Mouse (Mus musculus): ENCODE measurements around the gene Nat8f6. TPM values are rescaled to one million over a fixed set of nuclear protein-coding genes. Genes with fewer than 3 reads are reported as not detected.
"Not testable (repeated sequence)": the region's sequence is repeated elsewhere in the genome, so short reads cannot be mapped to it uniquely, and the experiment has no call there.

The Nat8f6 gene
- polyA plus RNA-seq (2014; fragmentation: Nextera tagmentation; extraction: Ambion mirVana): not detected in 2 replicates

DNA sequence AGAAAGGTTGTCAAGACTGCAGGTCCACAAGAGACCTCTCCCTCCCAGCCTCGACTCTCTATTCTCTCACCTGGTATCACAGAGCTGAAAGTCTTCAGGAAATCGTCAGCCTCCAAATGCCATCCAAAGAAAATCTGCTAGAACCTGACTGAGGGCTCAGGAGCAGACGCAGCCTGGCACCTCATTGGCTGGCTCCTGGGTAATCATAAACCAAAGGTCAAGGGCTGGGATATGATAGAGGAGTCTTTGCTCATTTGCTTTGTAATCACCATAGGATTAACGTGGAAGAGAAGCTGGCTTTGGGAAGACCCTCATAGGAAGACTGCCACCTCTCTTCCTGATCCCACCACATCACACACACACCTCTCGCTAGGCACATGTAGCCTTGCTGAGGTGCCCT lies at the start of gene Nat8f6, which contains the start of gene Nat8f5:
Gene Nat8f6, minus strand, starts transcription at position 118 of the 400 bp plus-strand sequence.
Gene Nat8f5, minus strand, starts transcription at position 136 of the 400 bp plus-strand sequence.
- H3K4me1 ChIP-seq (ENCODE audit: control insufficient read depth, insufficient read depth, low read length): no peaks in the 10 kb centered on the region
- H3K4me2 ChIP-seq (ENCODE audit: low read depth, low read length): no peak within 1 kb of the TSS
- H3K27ac ChIP-seq (replicated peaks; ENCODE audit: low read depth, low read length): no peak within 1 kb of the TSS
- no peak for ATAC-seq (ENCODE audit: low read depth)
- no peak within 1 kb of the TSS for H3K4me3 ChIP-seq (ENCODE audit: low read depth, low read length)
- no peak for DNase-seq (ENCODE audit: low spot score)
- H3K27me3 ChIP-seq (replicated peaks; ENCODE audit: control insufficient read depth, insufficient read depth, low read length): no peaks in the 10 kb centered on the region
- WGBS: 94% methylated on average over 5 of the region's 5 CpGs
- no peaks in the 10 kb centered on the region for H3K36me3 ChIP-seq (ENCODE audit: control insufficient read depth, insufficient read depth, low read length)
- H3K9ac ChIP-seq (ENCODE audit: low read depth, low read length): no peak within 1 kb of the TSS
- no peaks in the 10 kb centered on the region for H3K9me3 ChIP-seq (ENCODE audit: control insufficient read depth, low read length)

DNA sequence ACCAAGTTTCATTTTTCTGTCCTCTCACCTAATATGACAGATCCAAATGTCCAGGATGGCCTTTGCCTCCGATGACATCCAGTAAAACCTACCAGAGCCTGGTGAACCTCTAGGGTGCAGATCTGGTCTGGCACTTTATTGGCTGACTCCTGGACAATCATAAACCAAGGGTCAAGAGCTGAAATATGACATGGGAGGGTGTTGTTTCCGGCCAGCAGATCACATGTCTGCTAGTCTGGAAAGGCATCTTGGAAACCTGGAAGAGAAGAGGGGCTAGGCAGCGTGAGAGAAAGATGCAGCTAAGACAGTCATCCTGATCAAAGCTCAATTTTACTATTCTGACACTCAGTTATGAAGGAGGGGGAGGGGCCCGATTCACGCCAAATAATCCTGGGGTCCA lies 48.3 kb upstream of the Nat8f6 start, which contains the start of gene Nat8f2:
Gene Nat8f2, minus strand, starts transcription at position 153 of the 400 bp plus-strand sequence.
- H3K27ac ChIP-seq (replicated peaks; ENCODE audit: low read depth, low read length); DNase-seq (ENCODE audit: low spot score); H3K4me1 ChIP-seq (ENCODE audit: control insufficient read depth, insufficient read depth, low read length); ATAC-seq (ENCODE audit: low read depth); H3K36me3 ChIP-seq (ENCODE audit: control insufficient read depth, insufficient read depth, low read length); H3K4me3 ChIP-seq (ENCODE audit: low read depth, low read length); H3K4me2 ChIP-seq (ENCODE audit: low read depth, low read length); H3K27me3 ChIP-seq (replicated peaks; ENCODE audit: control insufficient read depth, insufficient read depth, low read length); H3K9ac ChIP-seq (ENCODE audit: low read depth, low read length); H3K9me3 ChIP-seq (ENCODE audit: control insufficient read depth, low read length): not testable (repeated sequence)
- 81% methylated on average over 5 of the region's 5 CpGs for WGBS

DNA sequence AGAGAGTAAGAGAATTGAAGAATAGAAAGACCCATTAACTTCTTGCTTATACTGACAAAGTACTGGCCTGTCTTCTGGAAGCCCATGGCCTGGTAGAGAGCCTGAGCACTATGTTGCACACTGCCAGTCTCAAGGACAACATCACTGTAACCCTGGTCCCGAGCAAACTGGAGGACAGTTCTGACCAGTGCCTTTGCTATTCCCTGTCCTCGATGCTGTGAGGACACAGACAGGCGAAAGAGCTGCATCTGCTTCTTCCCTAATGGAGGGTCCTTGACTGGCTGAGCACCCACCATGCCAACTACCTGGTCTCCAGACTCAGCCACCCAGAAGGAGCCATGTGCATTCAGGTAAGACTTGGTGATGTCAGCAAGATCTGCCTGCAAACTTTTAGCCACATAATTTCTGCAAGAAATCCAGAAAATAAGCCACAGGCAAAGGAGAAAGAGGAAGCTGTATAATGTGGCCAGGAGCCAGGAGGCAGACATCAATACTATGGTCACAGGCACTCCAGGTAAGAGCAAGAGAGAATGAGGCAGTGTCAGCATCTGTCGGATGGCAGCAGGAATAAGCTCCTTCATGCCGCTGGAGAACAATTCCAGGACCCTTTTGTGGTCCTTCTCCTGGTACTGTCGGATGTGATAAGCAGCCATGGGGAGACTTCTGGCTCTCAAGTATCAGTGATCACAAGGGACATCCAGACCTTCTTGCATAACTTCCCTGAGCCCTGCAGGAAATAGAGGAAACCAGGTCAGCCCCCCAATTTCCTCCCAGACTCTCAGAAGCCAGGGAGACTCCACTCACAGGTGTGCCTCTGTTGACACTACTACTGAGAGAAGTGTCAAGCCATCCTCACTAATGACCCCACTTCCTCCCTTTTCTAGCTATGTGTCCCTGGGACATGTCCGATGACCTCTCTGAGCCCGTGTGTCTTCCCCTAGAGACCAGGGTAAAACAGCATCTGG lies 47.3 kb upstream of the Nat8f6 start:
- 66% methylated on average over 8 of the region's 8 CpGs for WGBS
- no peaks in the 10 kb centered on the region for H3K9me3 ChIP-seq (ENCODE audit: control insufficient read depth, low read length)
- H3K27me3 ChIP-seq (replicated peaks; ENCODE audit: control insufficient read depth, insufficient read depth, low read length): no peaks in the 10 kb centered on the region
- H3K27ac ChIP-seq (replicated peaks; ENCODE audit: low read depth, low read length): no peak overlapping the region
- DNase-seq (ENCODE audit: low spot score) (no peak), ATAC-seq (ENCODE audit: low read depth) (no peak)
- no peak overlapping the region for H3K9ac ChIP-seq (ENCODE audit: low read depth, low read length)
- H3K36me3 ChIP-seq (ENCODE audit: control insufficient read depth, insufficient read depth, low read length): no peaks in the 10 kb centered on the region
- no peak overlapping the region for H3K4me3 ChIP-seq (ENCODE audit: low read depth, low read length)
- no peaks in the 10 kb centered on the region for H3K4me1 ChIP-seq (ENCODE audit: control insufficient read depth, insufficient read depth, low read length)
- no peak overlapping the region for H3K4me2 ChIP-seq (ENCODE audit: low read depth, low read length)

DNA sequence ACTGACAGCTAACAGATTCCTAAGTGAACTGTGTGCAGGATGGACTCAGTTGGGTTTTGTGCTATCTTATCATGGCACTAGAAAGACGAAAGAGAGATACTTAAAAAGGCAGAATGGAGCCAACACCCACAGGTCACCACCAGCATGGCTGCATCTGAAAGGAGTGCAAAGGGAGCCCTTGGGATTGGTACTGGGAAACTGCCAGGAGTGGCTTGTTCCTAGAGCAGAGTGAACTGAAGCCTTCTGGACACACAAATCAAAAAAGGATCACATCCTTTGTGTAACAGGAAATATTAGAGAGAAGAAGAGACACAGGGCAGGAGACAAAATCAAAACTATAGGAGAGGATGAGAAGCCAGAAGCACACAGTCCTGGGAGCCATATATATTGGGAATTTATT lies 46.2 kb upstream of the Nat8f6 start:
- 67% methylated on average over 1 of the region's 1 CpGs for WGBS

DNA sequence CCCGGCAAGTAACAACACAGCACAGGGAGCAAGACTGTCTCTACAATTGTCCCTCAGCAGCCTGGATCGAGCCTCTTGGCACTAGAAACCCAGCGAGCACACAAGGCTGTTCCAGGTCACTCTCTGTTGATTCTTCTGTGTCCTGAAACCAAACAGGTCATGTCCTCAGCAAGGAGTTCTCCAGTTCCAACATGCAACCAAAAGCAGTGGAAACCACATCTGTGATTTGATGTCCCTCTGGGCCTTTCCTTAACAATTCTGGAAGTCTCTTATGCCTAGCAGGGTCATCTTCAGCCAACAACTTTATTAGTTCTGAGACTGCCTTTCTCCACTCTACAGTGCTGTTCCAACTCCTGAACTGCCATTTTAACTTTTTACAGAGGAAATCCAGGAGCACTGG lies 45.4 kb upstream of the Nat8f6 start:
- not testable (repeated sequence) for H3K36me3 ChIP-seq (ENCODE audit: control insufficient read depth, insufficient read depth, low read length); H3K4me2 ChIP-seq (ENCODE audit: low read depth, low read length); H3K27ac ChIP-seq (replicated peaks; ENCODE audit: low read depth, low read length); H3K27me3 ChIP-seq (replicated peaks; ENCODE audit: control insufficient read depth, insufficient read depth, low read length); H3K9me3 ChIP-seq (ENCODE audit: control insufficient read depth, low read length); DNase-seq (ENCODE audit: low spot score); H3K4me1 ChIP-seq (ENCODE audit: control insufficient read depth, insufficient read depth, low read length); H3K9ac ChIP-seq (ENCODE audit: low read depth, low read length); ATAC-seq (ENCODE audit: low read depth); H3K4me3 ChIP-seq (ENCODE audit: low read depth, low read length)
- WGBS: 84% methylated on average over 3 of the region's 3 CpGs

More for the DNA sequence above, 46.2 kb upstream of the Nat8f6 start:
- H3K27ac ChIP-seq (replicated peaks; ENCODE audit: low read depth, low read length); H3K9me3 ChIP-seq (ENCODE audit: control insufficient read depth, low read length); ATAC-seq (ENCODE audit: low read depth); H3K4me1 ChIP-seq (ENCODE audit: control insufficient read depth, insufficient read depth, low read length); H3K4me3 ChIP-seq (ENCODE audit: low read depth, low read length); H3K27me3 ChIP-seq (replicated peaks; ENCODE audit: control insufficient read depth, insufficient read depth, low read length); DNase-seq (ENCODE audit: low spot score); H3K4me2 ChIP-seq (ENCODE audit: low read depth, low read length); H3K36me3 ChIP-seq (ENCODE audit: control insufficient read depth, insufficient read depth, low read length); H3K9ac ChIP-seq (ENCODE audit: low read depth, low read length): not testable (repeated sequence)

DNA sequence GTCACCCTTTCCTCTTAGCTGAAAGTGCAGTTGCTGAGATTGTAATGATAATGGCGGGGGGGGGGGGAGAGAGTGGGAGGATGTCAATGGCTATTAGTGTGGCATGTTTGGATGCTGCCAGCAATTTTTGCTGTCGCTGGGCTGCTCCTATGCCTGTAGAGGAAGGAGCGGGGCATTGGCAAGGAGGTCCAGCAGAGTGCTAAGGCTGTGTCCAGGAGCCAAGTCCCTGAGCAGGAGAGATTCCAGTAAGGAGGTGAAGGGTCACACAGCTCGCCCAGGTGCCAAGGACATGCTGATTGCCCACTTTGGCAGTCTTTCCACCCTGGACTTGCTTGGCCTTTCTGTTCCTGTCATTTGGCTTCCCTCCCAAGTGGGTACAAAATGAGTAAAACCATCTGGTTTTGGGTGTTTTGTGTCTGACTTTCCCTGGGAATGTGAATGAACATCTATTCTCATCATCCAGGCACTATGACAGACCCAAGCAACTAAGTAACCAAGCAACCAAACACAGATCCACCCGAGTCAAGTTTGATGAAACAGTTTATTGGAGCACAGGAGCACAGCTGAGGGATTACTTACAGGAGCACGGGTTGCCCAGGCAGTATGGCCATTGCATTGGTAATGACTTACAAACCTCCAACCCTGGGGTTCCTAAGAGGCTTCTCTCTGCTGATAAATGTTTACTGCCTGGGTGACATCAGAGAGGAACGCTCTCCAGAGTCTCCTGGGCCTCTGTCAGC lies 44.3 kb upstream of the Nat8f6 start:
- not testable (repeated sequence) for H3K4me1 ChIP-seq (ENCODE audit: control insufficient read depth, insufficient read depth, low read length); H3K4me2 ChIP-seq (ENCODE audit: low read depth, low read length); H3K36me3 ChIP-seq (ENCODE audit: control insufficient read depth, insufficient read depth, low read length); DNase-seq (ENCODE audit: low spot score); ATAC-seq (ENCODE audit: low read depth); H3K27ac ChIP-seq (replicated peaks; ENCODE audit: low read depth, low read length); H3K4me3 ChIP-seq (ENCODE audit: low read depth, low read length); H3K27me3 ChIP-seq (replicated peaks; ENCODE audit: control insufficient read depth, insufficient read depth, low read length); H3K9ac ChIP-seq (ENCODE audit: low read depth, low read length); H3K9me3 ChIP-seq (ENCODE audit: control insufficient read depth, low read length)
- 78% methylated on average over 6 of the region's 7 CpGs for WGBS

DNA sequence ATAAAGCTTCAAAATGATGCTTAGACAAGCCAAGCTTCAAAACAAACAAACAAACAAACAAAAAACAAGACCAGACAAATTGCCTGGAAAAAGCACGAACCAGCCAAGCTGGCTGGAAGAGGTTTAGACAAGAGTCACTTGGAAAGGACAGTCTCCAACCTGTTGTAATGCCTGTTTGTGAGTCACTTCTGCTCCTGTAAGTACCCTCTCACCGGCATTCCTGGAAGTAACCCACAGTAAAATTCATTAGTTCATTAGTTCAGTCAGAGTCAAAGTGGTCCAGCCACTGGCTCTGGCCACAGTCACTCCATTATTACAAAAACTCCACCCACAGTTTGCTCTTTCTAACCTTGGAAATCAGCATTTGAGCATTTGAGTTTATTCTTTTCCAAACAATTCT lies 43.1 kb upstream of the Nat8f6 start:
- DNase-seq (ENCODE audit: low spot score): no peak
- no peak overlapping the region for H3K4me2 ChIP-seq (ENCODE audit: low read depth, low read length)
- no peaks in the 10 kb centered on the region for H3K36me3 ChIP-seq (ENCODE audit: control insufficient read depth, insufficient read depth, low read length)
- H3K4me1 ChIP-seq (ENCODE audit: control insufficient read depth, insufficient read depth, low read length): no peaks in the 10 kb centered on the region
- H3K9me3 ChIP-seq (ENCODE audit: control insufficient read depth, low read length): no peaks in the 10 kb centered on the region
- no peak overlapping the region for H3K9ac ChIP-seq (ENCODE audit: low read depth, low read length)
- no peak overlapping the region for H3K4me3 ChIP-seq (ENCODE audit: low read depth, low read length)
- no peak for ATAC-seq (ENCODE audit: low read depth)
- H3K27ac ChIP-seq (replicated peaks; ENCODE audit: low read depth, low read length): no peak overlapping the region
- H3K27me3 ChIP-seq (replicated peaks; ENCODE audit: control insufficient read depth, insufficient read depth, low read length): no peaks in the 10 kb centered on the region
- 92% methylated on average over 2 of the region's 2 CpGs for WGBS

DNA sequence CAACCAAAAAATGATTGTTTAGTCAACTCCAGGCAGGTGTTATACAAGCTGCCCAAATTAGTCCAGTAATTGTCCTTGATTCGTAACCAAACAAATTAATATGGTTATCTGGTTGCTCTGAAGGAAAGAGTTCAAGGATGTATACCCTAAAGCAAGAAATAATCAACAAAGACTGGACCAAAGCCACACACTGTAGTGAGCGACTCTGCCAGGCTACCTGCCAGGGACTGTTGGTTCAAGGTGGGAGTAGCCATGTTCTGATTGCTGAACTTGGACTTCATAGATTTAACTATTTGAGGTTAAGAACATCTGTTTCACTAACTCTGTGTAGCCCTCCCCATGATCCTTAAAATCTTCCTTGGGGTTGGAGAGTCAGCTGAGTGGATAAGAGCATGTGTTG lies 42.4 kb upstream of the Nat8f6 start:
- ATAC-seq (ENCODE audit: low read depth) (no peak), DNase-seq (ENCODE audit: low spot score) (no peak)
- Histone ChIP-seq H3K9ac (ENCODE audit: low read depth, low read length) (no peak overlapping the region), H3K27me3 (replicated peaks; ENCODE audit: control insufficient read depth, insufficient read depth, low read length) (no peaks in the 10 kb centered on the region), H3K4me3 (ENCODE audit: low read depth, low read length) (no peak overlapping the region), H3K27ac (replicated peaks; ENCODE audit: low read depth, low read length) (no peak overlapping the region), H3K9me3 (ENCODE audit: control insufficient read depth, low read length) (no peaks in the 10 kb centered on the region), H3K36me3 (ENCODE audit: control insufficient read depth, insufficient read depth, low read length) (no peaks in the 10 kb centered on the region), H3K4me1 (ENCODE audit: control insufficient read depth, insufficient read depth, low read length) (no peaks in the 10 kb centered on the region), H3K4me2 (ENCODE audit: low read depth, low read length) (no peak overlapping the region)
- 77% methylated on average over 2 of the region's 2 CpGs for WGBS
